Mouse (Mus musculus) MEL (cell line): ENCODE measurements around the gene Gxylt2. TPM values are rescaled to one million over a fixed set of nuclear protein-coding genes. Genes with fewer than 3 reads are reported as not detected.
A peak's percentile ranks its signal among the peaks of the same experiment; 100 is the strongest.

ENCODE experiments used
- DNase-seq: peaks from one replicate; pipeline ENCODE4 v3.0.0; 2011; ENCODE audit warnings: low read depth, low spot score
- H3K27ac ChIP-seq: 2 replicates; pipeline ENCODE4 v1.5.1; 2012; ENCODE audit warnings: low read depth, mild to moderate bottlenecking, control low read depth, low read length, moderate library complexity; ENCODE audit not compliant: control insufficient read depth
- H3K27me3 ChIP-seq, 2 experiments: fragments of 150-350 bp in 1 of 2; sonication (generic) in 1 of 2; 2 replicates each; pipeline ENCODE4 v1.6.1; 2012; ENCODE audit warnings: low read length in 2 of 2, mild to moderate bottlenecking in 2 of 2, improper control_type of control experiment in 1 of 2, moderate library complexity in 1 of 2; ENCODE audit not compliant: insufficient read depth in 2 of 2, control insufficient read depth in 1 of 2
- H3K36me3 ChIP-seq, 2 experiments: 2 replicates each; pipeline ENCODE4 v1.6.1; 2012 to 2014; ENCODE audit warnings: low read length in 2 of 2, improper control_type of control experiment in 1 of 2, inconsistent platforms in 1 of 2, mild to moderate bottlenecking in 1 of 2; ENCODE audit not compliant: insufficient read depth in 2 of 2, control insufficient read depth in 1 of 2
- H3K4me1 ChIP-seq, 2 experiments: fragments of 150-350 bp in 1 of 2; sonication (generic) in 1 of 2; 2 replicates each; pipeline ENCODE4 v1.6.1; 2012; ENCODE audit warnings: low read length in 2 of 2, improper control_type of control experiment in 1 of 2, mild to moderate bottlenecking in 1 of 2; ENCODE audit not compliant: insufficient read depth in 2 of 2, control insufficient read depth in 1 of 2
- H3K4me3 ChIP-seq, 2 experiments: fragments of 150-350 bp in 1 of 2; sonication (generic) in 1 of 2; 2 replicates each; pipeline ENCODE4 v1.5.1; 2012; ENCODE audit warnings: low read depth in 2 of 2, low read length in 2 of 2, mild to moderate bottlenecking in 2 of 2, moderate library complexity in 2 of 2, control low read depth in 1 of 2, improper control_type of control experiment in 1 of 2; ENCODE audit not compliant: control insufficient read depth in 1 of 2, insufficient read depth in 1 of 2
- H3K79me2 ChIP-seq: 2 replicates; pipeline ENCODE4 v1.6.1; 2012; ENCODE audit warnings: mild to moderate bottlenecking, low read length, moderate library complexity; ENCODE audit not compliant: control insufficient read depth, poor library complexity, insufficient read depth
- H3K9ac ChIP-seq: 2 replicates; pipeline ENCODE4 v1.6.1; 2012; ENCODE audit warnings: low read depth, mild to moderate bottlenecking, control low read depth, low read length, moderate library complexity; ENCODE audit not compliant: control insufficient read depth, poor library complexity, severe bottlenecking
- H3K9me3 ChIP-seq: fragments of 150-350 bp; sonication (generic); replicated peaks from 2 replicates; pipeline ENCODE4 v1.6.1; 2012; ENCODE audit warnings: mild to moderate bottlenecking, low read length, improper control_type of control experiment, moderate library complexity; ENCODE audit not compliant: insufficient read depth
- CHD1 ChIP-seq: IDR thresholded peaks from 2 replicates; pipeline ENCODE4 v1.6.1; 2012; ENCODE audit warnings: low read depth, mild to moderate bottlenecking, inconsistent platforms, low read length, improper control_type of control experiment
- CTCF ChIP-seq, 3 experiments: IDR thresholded peaks in 2 of 3; conservative IDR thresholded peaks in 1 of 3; 2 replicates each; pipeline ENCODE4 v1.5.1; 2011 to 2012; ENCODE audit warnings: low read length in 3 of 3, low read depth in 2 of 3, mild to moderate bottlenecking in 2 of 3, improper control_type of control experiment in 1 of 3, inconsistent platforms in 1 of 3, mixed read lengths in 1 of 3, moderate library complexity in 1 of 3; ENCODE audit not compliant: control insufficient read depth in 1 of 3, insufficient read depth in 1 of 3, poor library complexity in 1 of 3, severe bottlenecking in 1 of 3
- E2F4 ChIP-seq: IDR thresholded peaks from 2 replicates; pipeline ENCODE4 v1.6.1; 2011; ENCODE audit warnings: low read depth, low read length, improper control_type of control experiment, borderline replicate concordance
- ELF1 ChIP-seq: IDR thresholded peaks from 2 replicates; pipeline ENCODE4 v1.6.1; 2014; ENCODE audit warnings: low read depth, mild to moderate bottlenecking, inconsistent platforms, low read length, improper control_type of control experiment, moderate library complexity
- ETS1 ChIP-seq: IDR thresholded peaks from 2 replicates; pipeline ENCODE4 v1.6.1; 2012; ENCODE audit warnings: low read depth, mild to moderate bottlenecking, inconsistent platforms, low read length, improper control_type of control experiment, moderate library complexity
- HCFC1 ChIP-seq: IDR thresholded peaks from 2 replicates; pipeline ENCODE4 v1.6.1; 2012; ENCODE audit warnings: low read depth, mild to moderate bottlenecking, inconsistent platforms, low read length, improper control_type of control experiment, moderate library complexity
- MAX ChIP-seq: IDR thresholded peaks from 2 replicates; pipeline ENCODE4 v1.6.1; 2011; ENCODE audit warnings: low read length, improper control_type of control experiment
- MXI1 ChIP-seq: IDR thresholded peaks from 2 replicates; pipeline ENCODE4 v1.6.1; 2011; ENCODE audit warnings: mild to moderate bottlenecking, low read depth, low read length, improper control_type of control experiment
- MYB ChIP-seq: IDR thresholded peaks from 2 replicates; pipeline ENCODE4 v1.6.1; 2011; ENCODE audit warnings: mild to moderate bottlenecking, low read depth, low read length, improper control_type of control experiment
- NELFE ChIP-seq: IDR thresholded peaks from 2 replicates; pipeline ENCODE4 v1.6.1; 2011; ENCODE audit warnings: low read depth, low read length, improper control_type of control experiment
- NRF1 ChIP-seq: IDR thresholded peaks from 2 replicates; pipeline ENCODE4 v1.6.1; 2014; ENCODE audit warnings: low read depth, mild to moderate bottlenecking, inconsistent platforms, low read length, improper control_type of control experiment, moderate library complexity; ENCODE audit not compliant: poor library complexity, insufficient read depth, severe bottlenecking
- POLR2AphosphoS2 ChIP-seq: IDR thresholded peaks from 2 replicates; pipeline ENCODE4 v1.6.1; 2011; ENCODE audit warnings: low read length, improper control_type of control experiment
- RAD21 ChIP-seq: IDR thresholded peaks from 2 replicates; pipeline ENCODE4 v1.6.1; 2011; ENCODE audit warnings: mild to moderate bottlenecking, low read depth, low read length, improper control_type of control experiment
- SMC3 ChIP-seq: IDR thresholded peaks from 2 replicates; pipeline ENCODE4 v1.6.1; 2011; ENCODE audit warnings: low read depth, low read length, improper control_type of control experiment
- TAL1 ChIP-seq: IDR thresholded peaks from 2 replicates; pipeline ENCODE4 v1.6.1; 2012; ENCODE audit warnings: mild to moderate bottlenecking, inconsistent platforms, low read length, moderate library complexity, mixed read lengths
- TCF12 ChIP-seq: IDR thresholded peaks from 2 replicates; pipeline ENCODE4 v1.6.1; 2014; ENCODE audit warnings: low read depth, mild to moderate bottlenecking, inconsistent platforms, low read length, improper control_type of control experiment, moderate library complexity
- UBTF ChIP-seq: IDR thresholded peaks from 2 replicates; pipeline ENCODE4 v1.6.1; 2012; ENCODE audit warnings: low read depth, mild to moderate bottlenecking, inconsistent platforms, low read length, improper control_type of control experiment, moderate library complexity, borderline replicate concordance; ENCODE audit not compliant: insufficient read depth
- USF1 ChIP-seq: IDR thresholded peaks from 2 replicates; pipeline ENCODE4 v1.6.1; 2014; ENCODE audit warnings: low read depth, mild to moderate bottlenecking, inconsistent platforms, low read length, improper control_type of control experiment, moderate library complexity
- USF2 ChIP-seq, 2 experiments: IDR thresholded peaks; 2 replicates each; pipeline ENCODE4 v1.6.1; 2011 to 2012; ENCODE audit warnings: improper control_type of control experiment in 2 of 2, low read length in 2 of 2, borderline replicate concordance in 1 of 2, inconsistent platforms in 1 of 2, low read depth in 1 of 2, mild to moderate bottlenecking in 1 of 2; ENCODE audit not compliant: insufficient read depth in 1 of 2
- ZC3H11A ChIP-seq: IDR thresholded peaks from 2 replicates; pipeline ENCODE4 v1.6.1; 2012; ENCODE audit warnings: low read depth, mild to moderate bottlenecking, inconsistent platforms, low read length, improper control_type of control experiment
- ZKSCAN1 ChIP-seq: IDR thresholded peaks from 2 replicates; pipeline ENCODE4 v1.6.1; 2012; ENCODE audit warnings: low read depth, mild to moderate bottlenecking, inconsistent platforms, low read length, improper control_type of control experiment, moderate library complexity
- polyA plus RNA-seq, 2 experiments: library from polyadenylated mRNA; stranded (reverse) in 1 of 2; unstranded in 1 of 2; fragments of >175 nt in 1 of 2; fragments of >200 nt in 1 of 2; gene quantifications; 2 replicates each; pipeline versions ENCODE4 v1.2.1 to v1.2.4; 2012; ENCODE audit warnings: low replicate concordance in 2 of 2, low read depth in 1 of 2; ENCODE audit not compliant: insufficient read length in 2 of 2, insufficient read depth in 1 of 2, missing spikeins in 1 of 2
- total RNA-seq: library from RNA; depleted of rRNA; stranded (reverse); fragments of 300-350 nt; gene quantifications from 2 replicates; pipeline ENCODE4 v1.2.3, GENCODE M21; 2012

Gene Gxylt2
- total and polyA plus RNA-seq, 3 experiments, result not detected

DNA sequence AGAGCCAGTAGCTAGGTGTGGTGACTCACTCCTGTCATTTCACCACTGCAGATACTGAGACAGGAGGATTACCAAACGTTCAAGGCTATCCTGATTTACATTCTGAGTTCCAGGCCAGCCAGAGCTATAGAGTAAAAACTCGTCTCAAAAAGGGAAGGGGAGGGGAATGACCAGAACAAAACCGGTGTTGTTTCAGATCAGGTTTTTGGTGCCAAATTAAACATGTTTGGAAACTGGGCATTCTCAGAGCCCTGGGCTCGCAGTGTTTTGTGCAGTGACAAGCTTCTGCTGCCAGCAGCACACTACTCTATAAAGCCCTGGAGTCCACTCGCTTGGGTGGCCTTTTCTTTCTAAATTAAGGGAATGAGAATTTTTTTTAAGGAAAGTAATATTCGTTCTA lies 42.3 kb upstream of the Gxylt2 start:
- Histone ChIP-seq H3K36me3 (peaks cover 0 to 2% of the 10 kb centered on the region in 2 experiments; a peak in 1 of 4 replicates), H3K4me1 (no peaks in the 10 kb centered on the region), H3K9ac (no peak overlapping the region), H3K4me3 (no peak overlapping the region), H3K27me3 (no peaks in the 10 kb centered on the region), H3K27ac (no peak overlapping the region), H3K9me3 (no peaks in the 10 kb centered on the region), H3K79me2 (no peaks in the 10 kb centered on the region; the same call in 1 of the 2 replicates)
- TF ChIP-seq HCFC1 (no peak), E2F4 (no peak), CTCF (IDR thresholded peaks at IDR 0.05 in 2 of 3, conservative IDR thresholded peaks at IDR 0.05 in 1 of 3; ENCODE audit: control insufficient read depth in 1 of 3, insufficient read depth in 1 of 3, low read depth in 2 of 3, low read length in 3 of 3, poor library complexity in 1 of 3, severe bottlenecking in 1 of 3) (no peak), ZKSCAN1 (no peak), UBTF (no peak), NELFE (no peak), CHD1 (no peak), ELF1 (no peak), ETS1 (no peak), TCF12 (no peak), NRF1 (no peak), TAL1 (no peak), MXI1 (no peak)
- no peak for DNase-seq

DNA sequence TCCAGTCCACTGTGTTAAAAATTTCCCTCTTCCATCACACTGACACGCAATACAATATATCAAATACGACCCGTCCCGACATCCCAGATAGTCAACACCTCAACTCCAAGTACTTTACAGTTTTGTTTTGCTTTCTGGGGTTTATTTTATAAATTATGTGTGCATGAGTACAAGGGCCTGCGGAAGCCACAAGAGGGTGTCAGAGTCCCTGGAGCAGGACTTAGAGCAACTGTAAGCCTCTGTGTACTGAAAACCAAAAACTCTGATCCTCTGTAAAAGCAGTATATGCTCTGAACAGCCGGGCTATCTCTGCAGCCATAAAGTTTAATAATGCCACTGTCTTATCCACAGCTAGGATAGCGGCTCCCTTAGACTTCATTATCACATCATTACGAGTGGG lies 36.9 kb upstream of the Gxylt2 start:
- Histone ChIP-seq H3K4me3 (no peak overlapping the region), H3K27ac (no peak overlapping the region), H3K27me3 (no peaks in the 10 kb centered on the region), H3K9ac (no peak overlapping the region), H3K79me2 (peaks cover 9% of the 10 kb centered on the region), H3K4me1 (peaks cover 0 to 10% of the 10 kb centered on the region in 2 experiments; a peak in 2 of 4 replicates), H3K36me3 (peaks cover 2 to 6% of the 10 kb centered on the region in 2 experiments; a peak in 3 of 4 replicates), H3K9me3 (no peaks in the 10 kb centered on the region)
- DNase-seq, result peak; percentile 17
- no peak for TF ChIP-seq ZC3H11A
- peak in 2 of 3 experiments; percentile 6 to 12; a peak in 1 of 6 replicates for TF ChIP-seq CTCF (IDR thresholded peaks at IDR 0.05 in 2 of 3, conservative IDR thresholded peaks at IDR 0.05 in 1 of 3; ENCODE audit: control insufficient read depth in 1 of 3, insufficient read depth in 1 of 3, low read depth in 2 of 3, low read length in 3 of 3, poor library complexity in 1 of 3, severe bottlenecking in 1 of 3)
- TF ChIP-seq SMC3, result 0 out of 2 replicates have a peak, but pooled peaks have one; percentile 13
- no peak for TF ChIP-seq POLR2AphosphoS2
- no peak for TF ChIP-seq ETS1
- no peak; the same call in 1 of the 2 replicates for TF ChIP-seq RAD21
- no peak for TF ChIP-seq USF2 (IDR thresholded peaks at IDR 0.05; ENCODE audit: borderline replicate concordance in 1 of 2, insufficient read depth in 1 of 2, low read depth in 1 of 2, low read length in 2 of 2)
- TF ChIP-seq ELF1, result no peak
- TF ChIP-seq MAX, result no peak
- TF ChIP-seq MYB, result no peak
- TF ChIP-seq USF1, result no peak
- no peak for TF ChIP-seq UBTF
